Mouse (Mus musculus): Measurements from ENCODE around the gene Gemin5. TPM values are rescaled to one million over a fixed set of nuclear protein-coding genes. Genes with fewer than 3 reads are reported as not detected.

Gene Gemin5
- total RNA-seq, 2 experiments from 2014 or later = 2.9 to 4.3 TPM

DNA sequence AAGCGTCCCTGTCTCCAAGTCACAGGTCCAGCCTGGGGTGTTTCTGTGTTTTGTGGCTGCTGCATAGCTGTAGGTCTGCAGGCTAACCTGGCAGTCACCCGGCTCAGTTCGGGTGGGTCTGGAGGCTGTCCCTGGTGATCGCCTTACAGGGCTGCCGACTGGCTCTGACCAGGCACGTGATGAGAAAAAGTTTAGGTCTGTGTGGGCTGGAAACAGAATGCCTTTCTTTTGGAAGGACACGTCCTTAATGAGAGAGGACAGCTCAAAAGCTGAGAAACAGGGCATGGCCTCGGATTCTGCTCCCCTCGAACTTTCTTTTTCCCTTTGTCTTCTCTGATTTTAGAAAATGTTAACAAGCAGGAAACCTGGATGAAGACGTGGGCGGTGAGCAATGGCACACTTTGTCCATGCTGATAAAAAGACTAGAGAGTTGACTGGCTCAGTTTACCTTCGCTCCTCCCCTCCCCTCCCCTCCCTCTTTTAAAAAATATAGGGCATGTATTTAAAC, 75.3 kb downstream of the Gemin5 start, which contains the start of gene Gm12248:
TSS of gene Gm12248 (minus strand) at position 114 of the 508 bp plus-strand sequence.
- no peak for ATAC-seq (replicated peaks; ENCODE audit: low FRiP score, poor library complexity, severe bottlenecking)

DNA sequence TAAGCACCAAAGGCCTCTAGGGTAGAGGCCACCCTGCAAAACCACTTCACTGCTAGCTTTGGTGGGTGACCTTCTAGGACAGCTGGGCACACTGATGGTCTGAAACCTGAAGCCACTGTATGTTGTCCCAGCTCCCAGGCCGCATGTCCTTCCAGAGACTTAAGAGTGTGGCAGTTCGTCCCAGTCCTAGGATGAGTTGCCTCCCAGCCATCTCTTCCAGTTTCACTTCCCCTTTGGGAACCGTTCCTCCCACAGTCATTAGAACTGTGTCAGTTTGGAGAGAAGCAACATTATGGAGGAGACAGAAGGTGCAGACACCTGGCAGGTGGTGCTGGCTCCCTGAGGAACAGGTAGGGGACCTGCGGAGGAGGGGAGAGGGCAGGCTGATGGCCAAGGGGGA, 75.8 kb downstream of the Gemin5 start:
- ATAC-seq (replicated peaks; ENCODE audit: low FRiP score, poor library complexity, severe bottlenecking) = no peak

DNA sequence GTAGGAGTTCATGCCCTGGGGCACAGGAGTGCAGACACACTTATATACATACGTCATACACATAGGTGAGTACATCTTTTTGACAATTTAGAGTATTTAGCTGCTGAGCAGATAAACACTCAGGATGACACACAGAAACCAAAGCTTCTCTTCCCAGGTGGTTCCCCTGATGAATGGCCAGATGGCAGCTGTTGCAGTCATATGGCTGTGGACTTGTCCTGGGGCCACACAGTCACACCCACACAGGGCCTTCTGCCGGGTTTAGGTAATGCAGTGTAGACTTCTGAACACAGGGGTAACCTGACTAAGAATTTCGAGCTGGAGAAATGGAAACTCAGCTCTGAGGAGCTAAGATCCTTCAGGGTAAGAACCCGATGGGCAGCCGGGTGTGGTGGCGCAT, 86.6 kb downstream of the Gemin5 start:
- ATAC-seq (replicated peaks; ENCODE audit: low FRiP score, poor library complexity, severe bottlenecking) = no peak

DNA sequence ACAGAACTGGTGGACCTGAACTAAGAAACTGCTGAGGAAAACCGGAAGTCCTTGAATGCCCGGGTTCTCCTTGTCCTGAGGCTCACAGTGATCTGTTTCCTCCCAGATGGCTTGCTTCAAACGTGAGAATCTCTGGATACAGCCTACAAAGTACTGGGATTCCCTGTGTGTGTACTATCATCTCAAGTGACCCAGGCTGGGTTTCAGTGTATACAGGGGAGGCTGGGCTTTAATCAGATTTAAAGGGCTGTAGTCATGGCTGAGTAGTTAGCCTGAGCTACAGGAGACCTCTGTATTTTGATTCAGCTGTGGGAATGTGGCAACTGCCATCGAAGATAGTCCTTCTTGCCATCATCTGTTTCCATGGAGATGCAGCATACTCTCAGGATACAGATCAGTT, 91.1 kb downstream of the Gemin5 start:
- no peak for ATAC-seq (replicated peaks; ENCODE audit: low FRiP score, poor library complexity, severe bottlenecking)

DNA sequence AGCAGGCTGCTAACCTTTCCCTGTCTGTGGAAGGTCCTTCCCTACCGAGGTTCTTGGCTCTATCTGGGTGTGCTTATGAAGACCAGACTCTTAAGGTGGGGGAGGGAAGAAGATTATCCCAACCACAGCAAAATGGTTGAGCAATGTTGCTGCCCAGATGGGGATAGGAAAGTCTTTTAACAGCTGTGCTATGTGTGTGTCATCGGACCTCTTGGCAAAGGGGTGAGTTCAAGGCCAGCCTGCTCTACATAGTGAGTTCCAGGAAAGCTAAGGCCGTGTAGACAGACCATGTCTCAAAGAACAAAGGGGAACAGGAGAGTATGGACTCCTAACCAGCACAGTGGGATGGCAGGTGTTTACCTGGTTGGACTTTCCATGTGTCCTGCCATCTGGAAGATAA, 95.4 kb downstream of the Gemin5 start:
- ATAC-seq (replicated peaks; ENCODE audit: low FRiP score, poor library complexity, severe bottlenecking) = no peak

Other genes with a start within 250 kb of the Gemin5 start
- 32.4 and 35.6 TPM in 2 replicates for gene Larp1, start 159.5 kb downstream of the Gemin5 start, total RNA-seq (2015; ENCODE audit: low replicate concordance)
- gene Larp1, start 159.5 kb downstream of the Gemin5 start, total RNA-seq (2017; ENCODE audit: low replicate concordance) = 25.1 and 33.9 TPM in 2 replicates
- not detected in 2 replicates for gene Gm12248, start 75.4 kb downstream of the Gemin5 start, total RNA-seq (2015; ENCODE audit: low replicate concordance)
- 1.2 TPM in 1 of 2 replicates, not detected in the other for gene Gm12248, start 75.4 kb downstream of the Gemin5 start, total RNA-seq (2017; ENCODE audit: low replicate concordance)
- 19.5 and 43.6 TPM in 2 replicates for gene Cnot8, start 64.4 kb downstream of the Gemin5 start, total RNA-seq (2015; ENCODE audit: low replicate concordance)
- gene Cnot8, start 64.4 kb downstream of the Gemin5 start, total RNA-seq (2017; ENCODE audit: low replicate concordance) = 22.5 and 29.1 TPM in 2 replicates
- gene Mrpl22, start 3.1 kb upstream of the Gemin5 start, total RNA-seq (2015; ENCODE audit: low replicate concordance) = 12.6 and 15.9 TPM in 2 replicates
- gene Mrpl22, start 3.1 kb upstream of the Gemin5 start, total RNA-seq (2017; ENCODE audit: low replicate concordance) = 10.7 and 21.6 TPM in 2 replicates
- gene Igtp, start 31.0 kb upstream of the Gemin5 start, total RNA-seq (2015; ENCODE audit: low replicate concordance) = 16.8 and 27.4 TPM in 2 replicates
- gene Igtp, start 31.0 kb upstream of the Gemin5 start, total RNA-seq (2017; ENCODE audit: low replicate concordance) = 17.1 and 20.9 TPM in 2 replicates
- gene Irgm2, start 31.1 kb upstream of the Gemin5 start, total RNA-seq (2015; ENCODE audit: low replicate concordance) = 6.5 and 12.6 TPM in 2 replicates
- 5.9 and 6.8 TPM in 2 replicates for gene Irgm2, start 31.1 kb upstream of the Gemin5 start, total RNA-seq (2017; ENCODE audit: low replicate concordance)
- 4.3 and 10.9 TPM in 2 replicates for gene 4930438A08Rik, start 106.3 kb upstream of the Gemin5 start, total RNA-seq (2015; ENCODE audit: low replicate concordance)
- 2.7 and 9.5 TPM in 2 replicates for gene 4930438A08Rik, start 106.3 kb upstream of the Gemin5 start, total RNA-seq (2017; ENCODE audit: low replicate concordance)
- gene Zfp692, start 138.5 kb upstream of the Gemin5 start, total RNA-seq (2015; ENCODE audit: low replicate concordance) = 4.6 and 17.7 TPM in 2 replicates
- 17.1 and 19.1 TPM in 2 replicates for gene Zfp692, start 138.5 kb upstream of the Gemin5 start, total RNA-seq (2017; ENCODE audit: low replicate concordance)
- 75.3 and 80.5 TPM in 2 replicates for gene Zfp672, start 161.8 kb upstream of the Gemin5 start, total RNA-seq (2015; ENCODE audit: low replicate concordance)
- gene Zfp672, start 161.8 kb upstream of the Gemin5 start, total RNA-seq (2017; ENCODE audit: low replicate concordance) = 27.6 and 39.9 TPM in 2 replicates
- 10.5 and 13.3 TPM in 2 replicates for gene Sh3bp5l, start 162.2 kb upstream of the Gemin5 start, total RNA-seq (2015; ENCODE audit: low replicate concordance)
- gene Sh3bp5l, start 162.2 kb upstream of the Gemin5 start, total RNA-seq (2017; ENCODE audit: low replicate concordance) = 19.8 and 118 TPM in 2 replicates
- not detected in 2 replicates for gene Lypd8, start 210.5 kb upstream of the Gemin5 start, total RNA-seq (2015; ENCODE audit: low replicate concordance)
- gene Lypd8, start 210.5 kb upstream of the Gemin5 start, total RNA-seq (2017; ENCODE audit: low replicate concordance) = not detected in 2 replicates